Mouse (Mus musculus) hindlimb bud, embryonic 11.5 days (tissue): ENCODE measurements around the gene Grhpr.
"Not testable (repeated sequence)": the region's sequence is repeated elsewhere in the genome, so short reads cannot be mapped to it uniquely, and the experiment has no call there.

Source experiments
- DNase-seq: peaks from one replicate; pipeline ENCODE4 v3.0.0-alpha.2; 2012; ENCODE audit warnings: low read depth, low spot score; ENCODE audit errors: extremely low spot score

Gene Grhpr

GRCm38 (mm10) chr4:44973871-44974270 lies 7.3 kb upstream of the Grhpr start:
- DNase-seq: no peak

GRCm38 (mm10) chr4:44974331-44974730 lies 6.9 kb upstream of the Grhpr start:
- DNase-seq: no peak

GRCm38 (mm10) chr4:44976026-44976615 lies 5.1 kb upstream of the Grhpr start:
- DNase-seq: no peak

GRCm38 (mm10) chr4:44976921-44977710 lies 4.1 kb upstream of the Grhpr start:
- no peak for DNase-seq

GRCm38 (mm10) chr4:44978175-44978574 lies 3.0 kb upstream of the Grhpr start:
- DNase-seq: no peak

- no peak for DNase-seq
Observed at GRCm38 (mm10) chr4:44979794-44980338, 1.3 kb upstream of the Grhpr start.

GRCm38 (mm10) chr4:44981974-44982287 lies 736 bp downstream of the Grhpr start:
- DNase-seq: no peak

- DNase-seq: no peak
Observed at GRCm38 (mm10) chr4:44982440-44983130, 1.4 kb downstream of the Grhpr start.

- DNase-seq: no peak
Observed at GRCm38 (mm10) chr4:44983131-44983740, 2.0 kb downstream of the Grhpr start.

- no peak for DNase-seq
Observed at GRCm38 (mm10) chr4:44990560-44990959, 9.4 kb downstream of the Grhpr start.

GRCm38 (mm10) chr4:44992330-44992729 lies 11.1 kb downstream of the Grhpr start:
- not testable (repeated sequence) for DNase-seq

- DNase-seq: not testable (repeated sequence)
Observed at GRCm38 (mm10) chr4:44993179-44993578, 12.0 kb downstream of the Grhpr start.

- DNase-seq: no peak
Observed at GRCm38 (mm10) chr4:44993847-44994246, 12.7 kb downstream of the Grhpr start.

- no peak for DNase-seq
Observed at GRCm38 (mm10) chr4:44994776-44995175, 13.6 kb downstream of the Grhpr start.

GRCm38 (mm10) chr4:44998071-44998470 lies 16.9 kb downstream of the Grhpr start:
- DNase-seq: no peak

- no peak for DNase-seq
Observed at GRCm38 (mm10) chr4:45000001-45000400, 18.8 kb downstream of the Grhpr start.

GRCm38 (mm10) chr4:45005452-45005851 lies 24.3 kb downstream of the Grhpr start:
- DNase-seq: no peak

- no peak for DNase-seq
Observed at GRCm38 (mm10) chr4:45010806-45011415, 29.7 kb downstream of the Grhpr start.

- DNase-seq: no peak
Observed at GRCm38 (mm10) chr4:45011581-45012104, 30.4 kb downstream of the Grhpr start.

- DNase-seq: peak; percentile 100
Observed at GRCm38 (mm10) chr4:45012105-45012975, 31.1 kb downstream of the Grhpr start, which contains the start of gene Zbtb5. TSS of gene Zbtb5 (minus strand) at chr4:45012412.
